Mouse (Mus musculus) embryo, embryonic 9.5 days (tissue): ENCODE data around the gene Casq1.

Experiments
- DNase-seq: peaks from one replicate; pipeline ENCODE4 v3.0.0-alpha.2; 2017; ENCODE audit errors: extremely low spot score

The Casq1 gene

DNA sequence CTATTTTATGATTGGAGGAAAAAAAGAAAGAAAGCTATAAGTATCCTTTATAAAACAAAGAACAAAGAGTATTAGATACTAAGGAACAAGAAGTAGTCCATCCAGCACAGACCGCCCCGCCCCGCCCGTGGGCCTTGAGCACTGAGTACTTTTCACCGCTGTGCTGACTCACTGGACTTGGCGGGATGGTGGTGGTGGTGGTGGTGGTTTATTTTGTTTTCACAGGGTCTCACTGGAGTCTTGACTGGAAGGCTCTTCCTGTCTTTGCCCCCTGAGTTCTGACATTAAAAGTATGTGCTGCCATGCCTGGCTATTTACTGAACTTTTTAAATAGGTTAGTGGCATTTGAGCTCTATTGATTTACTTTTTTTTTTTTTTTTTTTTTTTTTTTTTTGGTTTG is 36.6 kb downstream of the Casq1 start:
- no peak for DNase-seq

DNA sequence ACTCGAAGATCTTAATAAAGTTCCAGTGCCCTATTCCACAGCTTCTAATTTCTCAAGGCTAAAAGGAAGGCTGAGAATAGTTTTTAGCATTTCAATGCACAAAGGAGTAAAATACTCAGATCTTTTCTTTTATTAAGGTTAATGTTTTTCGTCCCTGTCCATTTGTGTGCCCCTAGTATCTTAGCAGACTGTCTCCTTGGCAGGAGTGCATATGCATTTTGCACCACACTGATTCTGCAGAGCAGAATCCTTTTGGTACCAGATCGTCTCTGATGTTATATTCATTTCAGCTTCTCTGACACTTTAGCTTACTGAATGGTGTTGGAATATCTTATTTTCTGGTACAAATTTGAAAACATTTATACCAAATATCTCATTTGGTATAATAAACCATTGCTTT is 37.9 kb downstream of the Casq1 start:
- no peak for DNase-seq

DNA sequence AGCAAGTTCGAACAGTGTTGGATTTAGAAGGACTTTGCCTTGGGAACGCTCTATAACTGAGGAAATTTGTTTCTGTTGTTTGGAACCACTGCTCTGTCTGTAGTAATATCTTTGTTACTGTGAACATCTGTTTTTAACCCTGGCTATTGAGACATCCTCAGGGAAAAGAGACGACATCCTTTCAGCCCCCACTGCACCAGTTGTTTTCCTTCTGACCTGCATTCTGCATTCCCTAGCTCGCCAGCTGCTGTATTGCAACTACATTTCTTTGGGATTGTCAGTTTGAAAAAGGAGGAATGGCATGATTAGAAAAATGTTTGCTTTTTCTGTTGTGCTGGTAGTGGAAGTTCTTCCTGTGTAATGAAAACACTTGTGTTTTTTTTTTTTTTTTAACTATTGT is 38.8 kb downstream of the Casq1 start:
- DNase-seq: no peak

DNA sequence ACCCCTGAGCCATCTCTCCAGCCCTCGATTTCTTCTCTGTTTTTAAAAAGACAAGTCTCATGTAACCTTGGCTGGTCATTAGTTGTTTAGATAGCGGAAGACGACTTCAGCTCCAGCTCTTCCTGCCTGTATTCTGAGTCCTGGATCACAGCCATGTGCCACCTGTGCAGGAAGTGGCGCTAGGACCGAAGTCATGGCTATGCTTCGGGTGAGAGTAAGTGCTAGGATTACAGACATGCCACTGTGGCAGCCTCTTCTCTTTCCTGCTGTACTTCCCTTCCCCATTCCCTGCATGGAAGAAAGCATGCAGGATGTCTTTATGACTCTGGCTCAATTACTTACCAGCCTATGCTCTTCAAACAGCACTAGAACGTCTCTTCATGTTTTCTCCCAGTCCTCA is 40.6 kb downstream of the Casq1 start:
- no peak for DNase-seq

DNA sequence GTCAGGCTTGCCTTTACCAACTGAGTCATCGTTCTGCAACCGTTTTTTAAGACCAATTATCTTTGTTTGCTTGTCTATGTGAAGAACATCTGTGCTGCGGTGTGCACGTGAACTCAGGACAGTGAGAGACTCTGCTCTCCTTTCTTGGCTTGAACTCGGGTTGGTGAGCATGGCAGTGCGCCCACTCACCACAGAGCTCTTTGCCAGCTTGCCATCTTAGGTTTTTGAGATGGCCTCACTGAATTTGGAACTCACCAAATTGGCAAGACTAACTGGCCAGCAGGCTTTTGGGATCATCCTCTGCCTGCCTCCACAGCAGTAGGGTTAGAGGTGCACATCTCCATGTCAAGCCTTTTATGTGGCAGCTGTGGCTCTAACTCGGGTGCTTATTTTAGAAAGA is 41.9 kb downstream of the Casq1 start:
- no peak for DNase-seq

DNA sequence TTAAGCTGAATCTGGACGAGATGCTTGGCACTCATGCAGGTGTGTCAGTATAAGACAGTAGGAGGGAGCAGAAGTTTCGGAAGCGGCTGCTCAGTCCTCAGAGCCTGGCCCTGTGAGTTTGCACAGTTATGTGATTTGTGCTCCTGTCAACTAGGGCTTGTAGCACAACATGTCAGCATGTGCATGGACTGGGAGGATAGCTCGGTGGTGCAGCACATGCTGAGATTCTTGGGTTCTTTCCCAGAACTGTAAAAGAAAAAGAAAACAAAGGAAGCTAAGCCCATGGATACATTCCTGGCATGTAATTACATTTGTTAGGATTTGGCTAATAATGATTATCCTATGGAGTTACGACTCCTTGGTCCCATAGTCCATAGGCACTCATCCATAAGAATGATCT is 46.5 kb downstream of the Casq1 start:
- no peak for DNase-seq

DNA sequence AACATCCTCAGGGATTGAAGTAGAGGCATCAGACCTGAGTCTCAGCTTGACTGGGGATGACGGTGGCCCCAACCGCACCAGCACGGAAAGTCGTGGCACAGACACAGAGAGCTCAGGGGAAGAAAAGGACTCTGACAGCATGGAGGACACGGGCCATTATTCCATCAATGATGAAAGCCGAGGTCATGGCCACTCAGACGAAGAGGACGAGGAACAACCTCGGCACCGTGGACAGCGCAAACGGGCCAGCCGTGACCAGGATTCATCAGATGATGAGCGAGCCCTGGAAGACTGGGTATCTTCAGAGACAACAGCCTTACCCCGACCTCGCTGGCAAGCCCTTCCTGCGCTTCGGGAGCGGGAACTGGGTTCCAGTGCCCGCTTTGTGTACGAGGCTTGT is 47.3 kb downstream of the Casq1 start:
- DNase-seq: no peak

DNA sequence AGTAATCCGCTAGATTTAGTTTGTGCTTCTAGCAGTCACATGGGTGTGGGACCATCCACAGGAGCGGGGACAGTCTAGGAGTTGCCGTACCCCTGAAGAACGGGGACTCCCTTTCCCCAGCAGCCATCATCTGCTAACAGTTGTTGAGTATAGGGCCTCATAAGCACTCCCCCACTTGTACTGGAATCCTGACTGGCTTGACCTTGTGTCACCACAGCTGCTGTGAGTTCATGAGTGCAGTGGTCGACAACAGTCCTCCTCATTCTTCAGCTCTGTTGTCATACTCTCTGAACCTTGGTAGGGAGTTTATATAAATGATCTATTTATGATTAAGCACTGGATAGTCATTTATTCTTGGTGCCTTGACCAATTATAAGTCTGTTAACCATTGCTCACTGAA is 49.9 kb downstream of the Casq1 start:
- no peak for DNase-seq

DNA sequence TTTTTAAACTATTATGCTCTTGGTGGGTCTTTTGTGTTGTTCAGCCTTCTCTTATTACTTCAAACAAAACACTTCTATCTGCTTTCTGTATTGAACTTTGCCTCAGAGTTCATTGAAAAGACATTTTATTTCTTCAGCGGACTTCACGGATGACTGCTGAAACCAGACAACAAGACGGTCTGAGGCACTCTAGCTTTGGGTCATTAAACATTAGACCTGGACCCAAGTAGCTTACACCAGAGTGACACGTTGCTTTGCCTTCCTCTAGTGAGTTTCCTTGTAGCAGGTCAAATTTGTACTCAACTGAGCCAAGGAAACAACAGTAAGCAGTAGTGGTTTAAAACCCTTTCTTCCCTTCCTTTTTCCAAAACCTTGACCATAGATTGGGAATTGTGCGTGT is 51.8 kb downstream of the Casq1 start:
- no peak for DNase-seq

DNA sequence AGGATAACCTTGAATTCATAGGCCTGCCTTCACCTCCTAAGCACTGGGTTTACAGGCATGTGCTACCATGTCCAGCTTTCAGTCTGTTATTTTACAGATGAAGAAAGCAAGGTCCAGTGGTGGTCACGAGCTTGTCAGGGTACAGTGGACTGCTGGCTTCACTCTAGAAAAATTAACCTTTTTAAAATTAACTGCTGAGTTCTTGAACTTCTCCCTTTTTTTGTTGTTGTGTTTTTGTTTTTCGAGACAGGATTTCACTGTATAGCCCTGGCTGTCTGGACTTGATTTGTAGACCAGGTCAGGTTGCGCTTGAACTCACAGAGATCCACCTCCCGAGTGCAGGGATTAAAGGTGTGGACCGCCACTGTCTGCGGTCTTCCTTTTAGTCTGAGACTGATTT is 56.7 kb downstream of the Casq1 start:
- DNase-seq: no peak

DNA sequence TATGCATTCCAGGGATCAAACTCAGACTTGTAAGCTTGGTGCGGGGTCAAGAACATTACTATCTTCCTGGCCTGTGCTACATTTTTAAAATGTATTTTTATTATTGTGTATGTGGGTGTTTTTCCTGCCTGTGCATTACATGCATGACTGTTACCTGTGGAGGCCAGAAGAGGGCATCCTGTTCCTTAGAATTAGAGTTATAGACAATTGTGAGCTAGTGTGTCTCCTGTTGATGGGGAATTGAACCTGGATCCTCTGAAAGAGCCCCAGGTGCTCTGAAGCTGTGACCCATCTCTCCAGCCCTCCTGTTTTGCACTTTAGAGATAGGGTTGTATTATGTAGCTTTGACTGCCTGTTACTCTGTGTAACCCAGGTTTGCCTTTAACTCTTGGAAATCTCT is 57.7 kb downstream of the Casq1 start:
- DNase-seq: no peak

DNA sequence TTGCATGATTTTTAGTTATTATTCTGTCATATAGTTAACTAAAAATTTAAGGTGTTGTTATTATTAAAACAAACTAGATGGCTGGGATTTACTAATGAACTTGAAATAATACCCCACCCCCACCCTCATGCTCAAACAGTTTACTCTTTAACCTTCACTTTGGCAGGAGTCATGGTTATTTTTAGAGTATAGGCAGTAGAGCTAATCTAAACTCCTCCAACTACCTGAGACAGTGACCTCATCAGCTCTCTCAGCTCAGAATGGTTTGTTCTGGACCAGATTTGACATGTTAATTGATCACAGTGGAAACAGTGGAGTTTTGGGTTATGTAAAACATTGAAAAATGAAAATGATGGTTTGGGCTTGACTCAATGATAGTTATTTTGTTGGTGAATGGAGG is 59.2 kb downstream of the Casq1 start:
- DNase-seq: no peak

DNA sequence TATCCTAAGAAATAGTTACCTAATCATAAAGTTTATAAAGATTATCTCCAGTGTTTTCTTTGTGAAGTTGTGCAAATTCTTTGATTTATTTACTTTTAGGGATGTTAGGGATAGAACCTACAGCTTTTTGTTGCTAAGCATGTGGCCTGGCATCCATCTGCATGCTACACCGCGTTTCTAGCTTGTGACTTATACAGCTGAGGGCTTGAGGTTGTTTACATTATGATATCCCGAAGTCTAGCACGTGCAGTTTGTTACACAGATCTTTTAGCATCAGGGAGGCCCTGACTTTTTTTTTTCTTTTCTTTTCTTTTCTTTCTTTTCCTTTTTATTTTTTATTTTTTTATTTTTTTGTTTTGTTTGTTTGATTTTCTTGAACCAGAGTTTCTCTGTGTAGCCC is 59.7 kb downstream of the Casq1 start:
- DNase-seq: no peak
